Mouse (Mus musculus) MEL (cell line): ENCODE results near the gene Ddx41.

Source experiments
- CTCF ChIP-seq, 3 experiments: IDR thresholded peaks in 2 of 3; conservative IDR thresholded peaks in 1 of 3; 2 replicates each; pipeline ENCODE4 v1.5.1; 2011 to 2012; ENCODE audit warnings: low read length in 3 of 3, low read depth in 2 of 3, mild to moderate bottlenecking in 2 of 3, improper control_type of control experiment in 1 of 3, inconsistent platforms in 1 of 3, mixed read lengths in 1 of 3, moderate library complexity in 1 of 3; ENCODE audit not compliant: control insufficient read depth in 1 of 3, insufficient read depth in 1 of 3, poor library complexity in 1 of 3, severe bottlenecking in 1 of 3
- HCFC1 ChIP-seq: IDR thresholded peaks from 2 replicates; pipeline ENCODE4 v1.6.1; 2012; ENCODE audit warnings: low read depth, mild to moderate bottlenecking, inconsistent platforms, low read length, improper control_type of control experiment, moderate library complexity
- POLR2A ChIP-seq, 2 experiments: IDR thresholded peaks; 2 replicates each; pipeline ENCODE4 v1.6.1; 2011 to 2012; ENCODE audit warnings: low read length in 2 of 2, mild to moderate bottlenecking in 2 of 2, control low read depth in 1 of 2, improper control_type of control experiment in 1 of 2, low read depth in 1 of 2, moderate library complexity in 1 of 2; ENCODE audit not compliant: control insufficient read depth in 1 of 2, insufficient read depth in 1 of 2, poor library complexity in 1 of 2
- SMC3 ChIP-seq: IDR thresholded peaks from 2 replicates; pipeline ENCODE4 v1.6.1; 2011; ENCODE audit warnings: low read depth, low read length, improper control_type of control experiment

DNA sequence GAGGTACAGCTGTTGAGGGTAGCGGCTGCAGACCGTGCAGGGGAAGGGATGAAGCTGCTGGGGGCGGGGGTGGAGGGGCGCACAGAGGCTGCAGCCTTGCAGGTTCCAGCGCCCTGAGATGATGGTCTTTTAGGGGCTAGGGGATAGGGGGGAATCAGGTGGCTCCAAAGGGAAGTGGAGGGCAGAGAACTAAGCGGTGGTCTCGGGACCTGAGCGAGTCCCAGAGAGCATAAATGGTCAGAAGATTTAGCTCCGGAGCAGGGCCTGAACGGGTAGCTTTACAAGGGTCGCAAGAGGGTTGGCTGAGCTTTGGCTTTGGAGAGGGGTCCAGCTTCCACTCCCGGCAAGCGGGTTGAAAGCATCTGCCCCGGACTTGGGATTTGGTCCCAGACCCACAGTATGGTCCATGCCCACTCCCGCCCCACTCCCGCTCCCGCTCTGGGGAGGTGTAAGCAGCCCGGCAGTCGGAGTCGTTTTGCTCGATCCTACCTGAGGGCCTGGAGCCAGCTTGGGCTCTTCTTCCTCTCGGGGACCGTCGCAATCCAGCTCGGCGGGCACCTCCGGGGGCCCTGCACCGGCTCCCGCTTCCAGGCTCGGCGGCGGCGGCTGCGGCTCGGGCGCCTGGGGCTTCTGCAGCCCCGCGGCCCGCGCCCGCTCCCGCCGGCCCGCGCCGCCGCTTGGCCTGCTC, 34.0 kb upstream of the Ddx41 start:
- no peak for TF ChIP-seq SMC3
- TF ChIP-seq CTCF (IDR thresholded peaks at IDR 0.05 in 2 of 3, conservative IDR thresholded peaks at IDR 0.05 in 1 of 3; ENCODE audit: control insufficient read depth in 1 of 3, insufficient read depth in 1 of 3, low read depth in 2 of 3, low read length in 3 of 3, poor library complexity in 1 of 3, severe bottlenecking in 1 of 3), result no peak
- no peak for TF ChIP-seq HCFC1
- TF ChIP-seq POLR2A (IDR thresholded peaks at IDR 0.05; ENCODE audit: control insufficient read depth in 1 of 2, insufficient read depth in 1 of 2, low read depth in 1 of 2, low read length in 2 of 2, poor library complexity in 1 of 2), result peak in 1 of 2 experiments; percentile 9; a peak in 1 of 4 replicates
